Mouse (Mus musculus) small intestine, adult 2 months (tissue): ENCODE data around the gene Prtg. TPM values are rescaled to one million over a fixed set of nuclear protein-coding genes. Genes with fewer than 3 reads are reported as not detected.

Source experiments
- H3K27ac ChIP-seq: fragments of 200-500 bp; 2 replicates; pipeline ENCODE4 v1.5.1; 2012; ENCODE audit warnings: low read depth, low read length, control low read depth, inconsistent platforms; ENCODE audit not compliant: insufficient read depth
- H3K27me3 ChIP-seq: fragments of 200-500 bp; 2 replicates; pipeline ENCODE4 v1.6.1; 2012; ENCODE audit warnings: mild to moderate bottlenecking, moderate library complexity, low read length, inconsistent platforms; ENCODE audit not compliant: control insufficient read depth, insufficient read depth
- H3K36me3 ChIP-seq: fragments of 200-500 bp; 2 replicates; pipeline ENCODE4 v1.6.1; 2012; ENCODE audit warnings: mild to moderate bottlenecking, low read length, control low read depth, inconsistent platforms; ENCODE audit not compliant: control insufficient read depth, insufficient read depth
- H3K4me1 ChIP-seq: fragments of 200-500 bp; 2 replicates; pipeline ENCODE4 v1.6.1; 2012; ENCODE audit warnings: low read length, inconsistent platforms, mixed read lengths; ENCODE audit not compliant: control insufficient read depth, insufficient read depth, insufficient read length
- H3K4me3 ChIP-seq: fragments of 200-500 bp; 2 replicates; pipeline ENCODE4 v1.5.1; 2012; ENCODE audit warnings: low read depth, mild to moderate bottlenecking, control low read depth, inconsistent platforms, low read length, moderate library complexity
- CTCF ChIP-seq: fragments of 200-500 bp; IDR thresholded peaks from 2 replicates; pipeline ENCODE4 v1.5.1; 2012; ENCODE audit warnings: low read depth, mild to moderate bottlenecking, control low read depth, inconsistent platforms, low read length, moderate library complexity, mixed read lengths; ENCODE audit not compliant: insufficient replicate concordance, insufficient read length; ENCODE audit errors: extremely low read depth
- POLR2A ChIP-seq: fragments of 200-500 bp; IDR thresholded peaks from 2 replicates; pipeline ENCODE4 v1.6.1; 2012; ENCODE audit warnings: low read depth, mild to moderate bottlenecking, control low read depth, inconsistent platforms, low read length, moderate library complexity
- WGBS: fragments of 180-500 bp; shearing (Covaris S2); methylation state at CpG from one replicate; pipeline ENCODE4 v1.1.7; 2018; 5-methylcytosine and 5-hydroxymethylcytosine counted together
- polyA plus RNA-seq: library from polyadenylated mRNA; depleted of rRNA; stranded (reverse); fragments of >200 nt; gene quantifications from 2 replicates; pipeline ENCODE4 v1.2.3, GENCODE M21; 2012

The Prtg gene
- polyA plus RNA-seq, 1 experiment, result 0.01 TPM

- TF ChIP-seq POLR2A, result no peak
- no peak for TF ChIP-seq CTCF
- 89% methylated on average over 5 of the region's 5 CpGs for WGBS
- no peak overlapping the region for H3K27ac ChIP-seq
- no peaks in the 10 kb centered on the region for H3K36me3 ChIP-seq
- no peaks in the 10 kb centered on the region for H3K27me3 ChIP-seq
- H3K4me1 ChIP-seq, result no peaks in the 10 kb centered on the region
- no peak overlapping the region for H3K4me3 ChIP-seq
Observed at GRCm38 (mm10) chr9:72844496-72844895, 37.8 kb downstream of the Prtg start.

GRCm38 (mm10) chr9:72846160-72846559 is 39.5 kb downstream of the Prtg start:
- Histone ChIP-seq H3K36me3 (no peaks in the 10 kb centered on the region), H3K27ac (no peak overlapping the region), H3K4me1 (no peaks in the 10 kb centered on the region), H3K4me3 (no peak overlapping the region), H3K27me3 (no peaks in the 10 kb centered on the region)
- 60% methylated on average over 4 of the region's 4 CpGs for WGBS
- no peak for TF ChIP-seq CTCF
- TF ChIP-seq POLR2A, result no peak

- 95% methylated on average over 10 of the region's 10 CpGs for WGBS
- Histone ChIP-seq H3K36me3 (no peaks in the 10 kb centered on the region), H3K4me3 (no peak overlapping the region), H3K27me3 (no peaks in the 10 kb centered on the region), H3K4me1 (no peaks in the 10 kb centered on the region), H3K27ac (no peak overlapping the region)
- TF ChIP-seq POLR2A (no peak), CTCF (no peak)
Observed at GRCm38 (mm10) chr9:72851541-72851940, 44.9 kb downstream of the Prtg start.

- no peak overlapping the region for H3K27ac ChIP-seq
- no peaks in the 10 kb centered on the region for H3K4me1 ChIP-seq
- no peaks in the 10 kb centered on the region for H3K36me3 ChIP-seq
- no peak overlapping the region for H3K4me3 ChIP-seq
- TF ChIP-seq CTCF, result no peak
- TF ChIP-seq POLR2A, result no peak
- H3K27me3 ChIP-seq, result no peaks in the 10 kb centered on the region
- 77% methylated on average over 5 of the region's 5 CpGs for WGBS
Observed at GRCm38 (mm10) chr9:72851979-72852378, 45.3 kb downstream of the Prtg start.

- WGBS, result 72% methylated on average over 13 of the region's 13 CpGs
- TF ChIP-seq POLR2A (no peak), CTCF (no peak)
- Histone ChIP-seq H3K4me1 (no peaks in the 10 kb centered on the region), H3K27me3 (no peaks in the 10 kb centered on the region), H3K36me3 (no peaks in the 10 kb centered on the region), H3K4me3 (no peak overlapping the region), H3K27ac (no peak overlapping the region)
Observed at GRCm38 (mm10) chr9:72853681-72854190, 47.1 kb downstream of the Prtg start.

- no peaks in the 10 kb centered on the region for H3K36me3 ChIP-seq
- H3K4me1 ChIP-seq, result no peaks in the 10 kb centered on the region
- no peak overlapping the region for H3K4me3 ChIP-seq
- TF ChIP-seq CTCF (no peak), POLR2A (no peak)
- 93% methylated on average over 24 of the region's 24 CpGs for WGBS
- no peaks in the 10 kb centered on the region for H3K27me3 ChIP-seq
- no peak overlapping the region for H3K27ac ChIP-seq
Observed at GRCm38 (mm10) chr9:72856721-72857120, 50.0 kb downstream of the Prtg start.

GRCm38 (mm10) chr9:72860764-72861163 is 54.1 kb downstream of the Prtg start:
- no peak overlapping the region for H3K27ac ChIP-seq
- no peaks in the 10 kb centered on the region for H3K27me3 ChIP-seq
- WGBS, result 85% methylated on average over 5 of the region's 5 CpGs
- H3K4me1 ChIP-seq, result no peaks in the 10 kb centered on the region
- TF ChIP-seq CTCF (no peak), POLR2A (no peak)
- H3K36me3 ChIP-seq, result no peaks in the 10 kb centered on the region
- no peak overlapping the region for H3K4me3 ChIP-seq
